Mouse (Mus musculus): Measurements from ENCODE around the gene Pimreg.

GRCm38 (mm10) chr11:71995968-71996511 is 45.8 kb upstream of the Pimreg start:
- TF ChIP-seq CTCF (IDR thresholded peaks at IDR 0.05; ENCODE audit: extremely low read depth, insufficient read depth, low read length) (no peak), POLR2A (IDR thresholded peaks at IDR 0.05; ENCODE audit: extremely low read depth, insufficient read depth, low read length) (no peak)
